Mouse (Mus musculus) left cerebral cortex, postnatal 10 days (tissue): ENCODE results near the gene Gm10477. TPM values are rescaled to one million over a fixed set of nuclear protein-coding genes. Genes with fewer than 3 reads are reported as not detected.
A peak's percentile ranks its signal among the peaks of the same experiment; 100 is the strongest.
"Not testable (repeated sequence)": the region's sequence is repeated elsewhere in the genome, so short reads cannot be mapped to it uniquely, and the experiment has no call there.

Experiments
- DNase-seq, 2 experiments: peaks; one replicate each; pipeline ENCODE4 v3.0.0; 2021 to 2022; ENCODE audit warnings: low spot score in 2 of 2, mixed read lengths in 1 of 2; ENCODE audit errors: extremely low spot score in 1 of 2
- intact Hi-C: fragments of 180-260 bp; cut with DNase I; formaldehyde crosslinking; loops from one replicate; pipeline ENCODE4 v1.15.1; 2025
- total RNA-seq, 2 experiments: library from RNA; stranded (reverse); gene quantifications; 2 replicates each; pipeline ENCODE4 v1.2.3; 2021

Gene Gm10477
- not detected for total RNA-seq

GRCm38 (mm10) chrX:56524442-56524841 is at the start of gene Gm10477:
Gene Gm10477, plus strand, starts transcription at chrX:56524742.
- DNase-seq, intact Hi-C loops: not testable (repeated sequence)

DNA sequence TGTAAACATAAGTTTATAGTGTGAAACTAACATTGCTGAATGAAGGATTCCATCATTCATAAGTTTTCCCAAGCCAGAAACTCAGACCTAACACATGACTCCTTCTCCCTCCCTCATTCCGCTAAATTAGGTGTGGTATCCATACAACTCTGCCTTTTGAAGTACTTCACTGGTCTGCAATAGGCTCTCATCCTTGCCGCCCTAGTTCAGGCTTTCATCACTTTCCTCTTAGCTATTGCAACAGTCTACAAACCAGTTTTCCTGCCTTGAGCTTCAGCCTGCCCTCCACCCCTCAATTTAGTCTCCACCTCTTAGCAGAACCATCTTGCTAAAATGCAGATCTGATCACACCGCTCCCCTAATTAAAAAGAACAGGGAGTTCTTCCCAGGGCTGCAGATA is 47.0 kb upstream of the Gm10477 start:
- intact Hi-C loops, result no loop called here
- no peak for DNase-seq

- no peak for DNase-seq
- intact Hi-C loops, result no loop called here
Measured at GRCm38 (mm10) chrX:56481906-56482305, 42.6 kb upstream of the Gm10477 start.

- peak; percentile 62 to 68 for DNase-seq
- intact Hi-C loops, result loop anchor here (2.0 kb wide), 1 partner anchor 63 kb away; no protein-coding TSS in a partner anchor
Measured at GRCm38 (mm10) chrX:56489758-56490157, 34.8 kb upstream of the Gm10477 start.

- intact Hi-C loops, result no loop called here
Measured at GRCm38 (mm10) chrX:56497241-56497640, 27.3 kb upstream of the Gm10477 start.

DNA sequence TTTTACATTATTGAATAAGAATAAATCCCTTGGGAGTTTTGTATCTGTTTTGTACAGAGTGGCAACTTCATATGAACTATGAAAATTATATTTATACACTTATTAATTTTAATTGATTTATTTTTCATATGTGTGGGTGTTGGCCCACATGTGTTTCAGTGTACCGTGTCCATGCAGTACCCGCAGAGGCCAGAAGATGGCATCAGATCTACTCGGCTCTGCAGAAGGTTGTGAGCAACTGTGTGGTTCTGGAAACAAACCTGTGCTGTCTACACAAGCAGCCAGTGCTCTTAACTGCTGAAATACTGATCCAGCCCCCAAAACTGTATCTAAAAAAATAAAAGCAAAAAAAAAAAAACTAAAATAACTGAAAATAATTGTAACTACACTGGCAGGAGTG is 6.7 kb downstream of the Gm10477 start:
- intact Hi-C loops, result no loop called here
- peak; percentile 20 to 47 for DNase-seq

More at GRCm38 (mm10) chrX:56497241-56497640, 27.3 kb upstream of the Gm10477 start:
- no peak for DNase-seq

GRCm38 (mm10) chrX:56537162-56537561 is 12.6 kb downstream of the Gm10477 start:
- intact Hi-C loops, result no loop called here
- DNase-seq, result peak; percentile 7 to 35

GRCm38 (mm10) chrX:56549506-56549905 is 25.0 kb downstream of the Gm10477 start, which contains the start of gene Gm648:
Gene Gm648, minus strand, starts transcription at chrX:56549606.
- no peak for DNase-seq
- intact Hi-C loops, result no loop called here

DNA sequence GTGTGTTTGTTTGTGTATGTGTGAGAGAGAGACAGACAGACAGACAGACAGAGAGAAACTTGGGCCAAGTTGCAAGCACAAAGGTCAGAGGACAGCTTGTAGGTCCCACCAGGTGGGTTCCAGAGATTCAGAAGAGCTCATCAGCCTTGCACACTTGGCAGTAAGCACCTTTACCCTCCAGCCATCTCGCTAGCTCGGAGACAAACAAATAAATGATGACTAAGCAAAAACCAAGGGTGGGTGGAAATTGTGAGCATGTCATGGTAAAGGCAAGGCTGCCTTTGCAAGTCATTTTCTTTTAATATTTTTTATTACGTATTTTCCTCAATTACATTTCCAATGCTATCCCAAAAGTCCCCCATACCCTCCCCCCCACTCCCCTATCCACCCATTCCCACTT is 29.0 kb downstream of the Gm10477 start:
- DNase-seq, result no peak
- intact Hi-C loops, result no loop called here

GRCm38 (mm10) chrX:56572465-56572864 is 47.9 kb downstream of the Gm10477 start:
- intact Hi-C loops, result no loop called here
- DNase-seq, result no peak

Other genes starting within 250 kb of the Gm10477 start
- 1 to 10 TPM; 4.6 to 5.3 TPM for gene Zfp449, start 178.3 kb upstream of the Gm10477 start, total RNA-seq
- 10 to 100 TPM; 42.6 to 48.1 TPM for gene Smim10l2a, start 150.2 kb upstream of the Gm10477 start, total RNA-seq
- not detected for gene Gm2174, start 76.8 kb upstream of the Gm10477 start, total RNA-seq
- gene Ints6l, start 69.9 kb upstream of the Gm10477 start, total RNA-seq, result 10 to 100 TPM; 32.0 to 40.7 TPM
- not detected for gene Gm648, start 24.9 kb downstream of the Gm10477 start, total RNA-seq
- gene Mmgt1, start 73.3 kb downstream of the Gm10477 start, total RNA-seq, result 10 to 100 TPM; 36.7 to 37.8 TPM
- gene Slc9a6, start 85.0 kb downstream of the Gm10477 start, total RNA-seq, result 100 to 1,000 TPM in 1 of 2 experiments, 10 to 100 TPM in 1; 93.7 to 109 TPM
- 100 to 1,000 TPM; 175 to 185 TPM for gene Fhl1, start 207.0 kb downstream of the Gm10477 start, total RNA-seq